Mouse (Mus musculus) adrenal gland, postnatal 25 days (tissue): Measurements from ENCODE around the gene Cd81. TPM values are rescaled to one million over a fixed set of nuclear protein-coding genes. Genes with fewer than 3 reads are reported as not detected.

Experiments used
- DNase-seq: peaks from one replicate; pipeline ENCODE4 v3.0.0; 2021; ENCODE audit warnings: mixed read lengths
- total RNA-seq: library from RNA; stranded (reverse); gene quantifications from 2 replicates; pipeline ENCODE4 v1.2.3, GENCODE M21; 2021

Gene Cd81
- total RNA-seq, 1 experiment from 2014 or later = 789 TPM

- no peak for DNase-seq
Observed at GRCm38 (mm10) chr7:143114773-143115172, 62.2 kb downstream of the Cd81 start.

- DNase-seq = no peak
Observed at GRCm38 (mm10) chr7:143116521-143116920, 64.0 kb downstream of the Cd81 start.

Other genes starting within 250 kb of the Cd81 start
- gene Th, start 121.6 kb upstream of the Cd81 start, total RNA-seq = 517 and 537 TPM in 2 replicates
- 0.33 and 0.95 TPM in 2 replicates for gene Ascl2, start 83.5 kb upstream of the Cd81 start, total RNA-seq
- gene Tspan32, start 47.7 kb upstream of the Cd81 start, total RNA-seq = 0.21 TPM in 1 of 2 replicates, not detected in the other
- 32.2 and 32.7 TPM in 2 replicates for gene Tssc4, start 16.5 kb downstream of the Cd81 start, total RNA-seq
- gene Trpm5, start 41.9 kb downstream of the Cd81 start, total RNA-seq = 0.24 TPM in 1 of 2 replicates, not detected in the other
- 3.5 and 3.6 TPM in 2 replicates for gene Kcnq1, start 53.6 kb downstream of the Cd81 start, total RNA-seq